Mouse (Mus musculus) intestine, embryonic 14.5 days (tissue): ENCODE measurements at regions not wholly inside any gene's neighbourhood (a gene's known extent, or its start where the extent isn't known, plus 50 kb on each side); places are given as distances from the start of the nearest gene placed in this dataset.
"Not testable (repeated sequence)": the region's sequence is repeated elsewhere in the genome, so short reads cannot be mapped to it uniquely, and the experiment has no call there.

ENCODE experiments used
- ATAC-seq: fragments of 200-750 bp; cut with Nextera tagmentation; replicated peaks from 2 replicates; pipeline ENCODE4 v1.8.0; 2017; ENCODE audit warnings: low read depth, moderate number of reproducible peaks, moderate TSS enrichment, moderate library complexity; ENCODE audit not compliant: low FRiP score, low TSS enrichment
- DNase-seq: peaks from one replicate; pipeline ENCODE4 v3.0.0-alpha.2; 2018; ENCODE audit warnings: low spot score
- H3K27ac ChIP-seq: fragments of 300-500 bp; sonication (generic); 2 replicates; pipeline ENCODE4 v1.5.1; 2014; ENCODE audit warnings: low read depth, mild to moderate bottlenecking, control low read depth
- H3K27me3 ChIP-seq: fragments of 300-500 bp; sonication (generic); replicated peaks from 2 replicates; pipeline ENCODE4 v1.6.1; 2014; ENCODE audit warnings: low read length, control low read depth; ENCODE audit not compliant: control insufficient read depth, insufficient read depth
- H3K36me3 ChIP-seq: fragments of 300-500 bp; sonication (generic); 2 replicates; pipeline ENCODE4 v1.6.1; 2014; ENCODE audit warnings: low read length, control low read depth; ENCODE audit not compliant: control insufficient read depth, insufficient read depth
- H3K4me1 ChIP-seq: fragments of 300-500 bp; sonication (generic); replicated peaks from 2 replicates; pipeline ENCODE4 v1.6.1; 2014; ENCODE audit warnings: low read length, control low read depth, mixed read lengths; ENCODE audit not compliant: control insufficient read depth, insufficient read depth
- H3K4me2 ChIP-seq: fragments of 300-500 bp; sonication (generic); 2 replicates; pipeline ENCODE4 v1.6.1; 2014; ENCODE audit warnings: low read length
- H3K4me3 ChIP-seq: fragments of 300-500 bp; sonication (generic); 2 replicates; pipeline ENCODE4 v1.5.1; 2014; ENCODE audit warnings: low read depth, low read length, control low read depth, mixed read lengths
- H3K9ac ChIP-seq: fragments of 300-500 bp; sonication (generic); 2 replicates; pipeline ENCODE4 v1.6.1; 2014; ENCODE audit warnings: mild to moderate bottlenecking, low read length
- H3K9me3 ChIP-seq: fragments of 300-500 bp; sonication (generic); 2 replicates; pipeline ENCODE4 v1.6.1; 2016; ENCODE audit warnings: low read length, control low read depth; ENCODE audit not compliant: control insufficient read depth
- WGBS: fragments of 180-500 bp; shearing (Covaris S2); extraction: QIAGEN DNeasy Blood & Tissue Kit; methylation state at CpG from one replicate; pipeline ENCODE4 v1.1.7; 2014; 5-methylcytosine and 5-hydroxymethylcytosine counted together

GRCm38 (mm10) chr3:80099625-80100024, 215.3 kb downstream of the Fam198b start:
- Histone ChIP-seq H3K36me3 (no peaks in the 10 kb centered on the region), H3K4me1 (no peaks in the 10 kb centered on the region), H3K27me3 (no peaks in the 10 kb centered on the region), H3K9me3 (no peaks in the 10 kb centered on the region), H3K27ac (no peak overlapping the region), H3K9ac (no peak overlapping the region), H3K4me3 (no peak overlapping the region), H3K4me2 (no peak overlapping the region)
- WGBS = 91% methylated on average over 3 of the region's 3 CpGs
- ATAC-seq (no peak), DNase-seq (no peak)

GRCm38 (mm10) chr3:80120177-80120736, 235.9 kb downstream of the Fam198b start:
- ATAC-seq (no peak), DNase-seq (no peak)
- no peaks in the 10 kb centered on the region for H3K4me1 ChIP-seq
- no peak overlapping the region for H3K27ac ChIP-seq
- H3K36me3 ChIP-seq = no peaks in the 10 kb centered on the region
- no peak overlapping the region for H3K9ac ChIP-seq
- 50% methylated on average over 1 of the region's 1 CpGs for WGBS
- no peak overlapping the region for H3K4me2 ChIP-seq
- H3K4me3 ChIP-seq = no peak overlapping the region
- no peaks in the 10 kb centered on the region for H3K27me3 ChIP-seq
- no peaks in the 10 kb centered on the region for H3K9me3 ChIP-seq

GRCm38 (mm10) chr3:80123666-80124065, 239.3 kb downstream of the Fam198b start:
- no peak overlapping the region for H3K27ac ChIP-seq

GRCm38 (mm10) chr3:80124621-80125020, 240.3 kb downstream of the Fam198b start:
- Histone ChIP-seq H3K36me3 (no peaks in the 10 kb centered on the region), H3K4me1 (no peaks in the 10 kb centered on the region), H3K27me3 (no peaks in the 10 kb centered on the region), H3K9ac (no peak overlapping the region), H3K27ac (no peak overlapping the region), H3K4me3 (no peak overlapping the region), H3K4me2 (no peak overlapping the region), H3K9me3 (no peaks in the 10 kb centered on the region)
- DNase-seq (no peak), ATAC-seq (no peak)
- WGBS = 84% methylated on average over 8 of the region's 8 CpGs

More at GRCm38 (mm10) chr3:80123666-80124065, 239.3 kb downstream of the Fam198b start:
- Histone ChIP-seq H3K9me3 (no peaks in the 10 kb centered on the region), H3K27me3 (no peaks in the 10 kb centered on the region), H3K4me3 (no peak overlapping the region), H3K4me1 (no peaks in the 10 kb centered on the region), H3K9ac (no peak overlapping the region), H3K36me3 (no peaks in the 10 kb centered on the region), H3K4me2 (no peak overlapping the region)
- 67% methylated on average over 6 of the region's 6 CpGs for WGBS
- no peak for DNase-seq
- ATAC-seq = no peak

GRCm38 (mm10) chr3:80141697-80142096, 257.4 kb downstream of the Fam198b start:
- Histone ChIP-seq H3K36me3 (no peaks in the 10 kb centered on the region), H3K4me2 (no peak overlapping the region), H3K9me3 (no peaks in the 10 kb centered on the region), H3K9ac (no peak overlapping the region), H3K27me3 (no peaks in the 10 kb centered on the region), H3K27ac (no peak overlapping the region), H3K4me3 (no peak overlapping the region), H3K4me1 (no peaks in the 10 kb centered on the region)
- DNase-seq (no peak), ATAC-seq (no peak)
- WGBS = 88% methylated on average over 1 of the region's 1 CpGs

- no peak for ATAC-seq
- H3K4me2 ChIP-seq = no peak overlapping the region
- no peaks in the 10 kb centered on the region for H3K9me3 ChIP-seq
- no peaks in the 10 kb centered on the region for H3K4me1 ChIP-seq
- no peak overlapping the region for H3K4me3 ChIP-seq
- H3K27ac ChIP-seq = no peak overlapping the region
- 85% methylated on average over 2 of the region's 2 CpGs for WGBS
- no peaks in the 10 kb centered on the region for H3K36me3 ChIP-seq
- no peak for DNase-seq
- no peaks in the 10 kb centered on the region for H3K27me3 ChIP-seq
- no peak overlapping the region for H3K9ac ChIP-seq
Observed at GRCm38 (mm10) chr3:80160473-80160872, 276.1 kb downstream of the Fam198b start.

GRCm38 (mm10) chr3:80181749-80182148, 297.4 kb downstream of the Fam198b start:
- Histone ChIP-seq H3K9ac (no peak overlapping the region), H3K4me2 (no peak overlapping the region), H3K36me3 (no peaks in the 10 kb centered on the region), H3K4me3 (no peak overlapping the region), H3K27ac (no peak overlapping the region), H3K27me3 (no peaks in the 10 kb centered on the region), H3K4me1 (no peaks in the 10 kb centered on the region), H3K9me3 (no peaks in the 10 kb centered on the region)
- ATAC-seq (no peak), DNase-seq (no peak)
- 62% methylated on average over 2 of the region's 2 CpGs for WGBS

- 55% methylated on average over 2 of the region's 2 CpGs for WGBS
- H3K4me2 ChIP-seq, H3K4me1 ChIP-seq, H3K4me3 ChIP-seq, H3K27me3 ChIP-seq, H3K9ac ChIP-seq, H3K36me3 ChIP-seq, ATAC-seq, H3K27ac ChIP-seq, H3K9me3 ChIP-seq, DNase-seq: not testable (repeated sequence)
Observed at GRCm38 (mm10) chr3:80182161-80182560, 297.8 kb downstream of the Fam198b start.

GRCm38 (mm10) chr3:80187406-80187805, 303.1 kb downstream of the Fam198b start:
- no peak overlapping the region for H3K4me3 ChIP-seq
- no peak overlapping the region for H3K27ac ChIP-seq
- no peaks in the 10 kb centered on the region for H3K27me3 ChIP-seq
- ATAC-seq (no peak), DNase-seq (no peak)
- WGBS = 90% methylated on average over 5 of the region's 5 CpGs
- H3K9ac ChIP-seq = no peak overlapping the region
- H3K4me2 ChIP-seq = no peak overlapping the region
- H3K36me3 ChIP-seq = no peaks in the 10 kb centered on the region
- H3K4me1 ChIP-seq = no peaks in the 10 kb centered on the region
- no peaks in the 10 kb centered on the region for H3K9me3 ChIP-seq
